Comparison of ENCODE assay signal across 8 mouse cellular contexts in the genomic region with DNA sequence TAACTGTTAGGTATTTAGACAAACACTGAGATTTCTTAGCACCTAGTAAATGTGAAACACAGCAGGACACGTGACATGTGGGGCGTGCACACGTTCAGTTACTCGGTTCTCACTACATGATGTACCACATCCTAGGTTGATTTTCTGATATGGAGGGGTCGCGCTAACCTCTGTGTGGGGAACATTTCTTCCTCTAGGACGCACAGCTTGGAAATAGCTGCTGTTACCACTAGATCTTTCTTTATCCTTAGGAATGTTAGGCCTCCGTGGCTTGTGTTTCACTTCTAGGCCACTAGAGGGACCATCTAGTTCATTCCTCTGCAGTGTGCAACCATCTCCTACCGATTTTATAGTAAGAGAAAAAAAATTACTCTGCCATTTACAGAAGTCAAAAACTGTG. TPM values are rescaled to one million over a fixed set of nuclear protein-coding genes. Genes with fewer than 3 reads are reported as not detected.
DNase-seq lines count a peak whose midpoint lies in the region; ATAC-seq and TF ChIP-seq lines count a peak whose summit lies in the region.
"Had no signal": no experiment of that assay in that cellular context is flagged by ENCODE, and none has a peak within 500 bp of the region (broad histone marks: within the 10 kb centered on the region; RNA-seq: fewer than 3 reads in every experiment).

No protein-coding gene starts in this region.

- no peak for TF ChIP-seq POLR2A in cerebellum, adult 2 months (IDR thresholded peaks at IDR 0.05; ENCODE audit: borderline replicate concordance, insufficient read depth, low read length)

- peak; percentile 69 for ATAC-seq in megakaryocyte, adult 5-6 weeks (ENCODE audit: poor library complexity, severe bottlenecking)

- TF ChIP-seq CTCF in cerebellum, adult 2 months (IDR thresholded peaks at IDR 0.05; ENCODE audit: borderline replicate concordance, insufficient read depth, low read depth, low read length): peak; percentile 55; the same call in 1 of the 2 replicates
- TF ChIP-seq CTCF in layer of hippocampus, adult 2 months (conservative IDR thresholded peaks at IDR 0.05): peak; percentile 93

- H3K4me1 ChIP-seq in cerebellum, adult 2 months (ENCODE audit: control insufficient read depth, insufficient read depth, low read length): no peaks in the 10 kb centered on the region
- H3K4me1 ChIP-seq: megakaryocyte, embryonic 14.5 days had no signal

- no peaks in the 10 kb centered on the region for H3K27me3 ChIP-seq in cerebellum, adult 2 months (ENCODE audit: control insufficient read depth, insufficient read depth, low read length)
- H3K27me3 ChIP-seq: megakaryocyte, embryonic 14.5 days had no signal

- no peak overlapping the region for H3K4me3 ChIP-seq in cerebellum, adult 2 months (replicated peaks; ENCODE audit: insufficient read depth, low read depth, low read length)
- no peak overlapping the region for H3K4me3 ChIP-seq in layer of hippocampus, adult 2 months
- H3K4me3 ChIP-seq: megakaryocyte, embryonic 14.5 days had no signal

- WGBS in cerebellum, adult 2 months: 53% methylated on average over 9 of the region's 9 CpGs

- H3K27ac ChIP-seq in cerebellum, adult 2 months (ENCODE audit: insufficient read depth, low read length): no peak overlapping the region
- H3K27ac ChIP-seq in layer of hippocampus, adult 2 months: no peak overlapping the region

- peak; percentile 6 for DNase-seq in thymus, postnatal 14 days
- DNase-seq in thymus, adult 18-20 months: no peak
- DNase-seq in cerebellum, adult 2 months: peak; percentile 32 to 46
- DNase-seq in frontal cortex, postnatal 10 days (ENCODE audit: low spot score in 2 of 2): peak; percentile 13 to 46
- peak; percentile 11 to 47 for DNase-seq in layer of hippocampus, adult 2 months (ENCODE audit: low spot score in 2 of 2)
- no peak for DNase-seq in spleen, adult 12 weeks (ENCODE audit: low spot score)

RNA-seq across cellular contexts. Expression of gene Slc39a8, which starts 37.7 kb away (rescaled TPM):
- 2.8 and 3.2 TPM in 2 replicates for polyA plus RNA-seq in cerebellum, adult 2 months (2012; rRNA removed)
- total RNA-seq in layer of hippocampus, adult 2 months (2021): 1 to 10 TPM; 2.9 to 3.0 TPM
- total RNA-seq in megakaryocyte, adult 5-6 weeks (2015): 3.3 and 5.5 TPM in 2 replicates
- 2.7 and 5.2 TPM in 2 replicates for total RNA-seq in megakaryocyte, adult 5-6 weeks (2017)

Comparison
In these comparisons a context has a peak if more than half of its experiments do, and no peak if none do; other contexts are left out.
1. DNase-seq: peak in thymus, postnatal 14 days (single experiment), cerebellum, adult 2 months (2 of 2), frontal cortex, postnatal 10 days (2 of 2) and layer of hippocampus, adult 2 months (2 of 2); none in thymus, adult 18-20 months (0 of 2) and spleen, adult 12 weeks (single experiment).